11 mouse cellular contexts compared by ENCODE assay signal in the genomic region with DNA sequence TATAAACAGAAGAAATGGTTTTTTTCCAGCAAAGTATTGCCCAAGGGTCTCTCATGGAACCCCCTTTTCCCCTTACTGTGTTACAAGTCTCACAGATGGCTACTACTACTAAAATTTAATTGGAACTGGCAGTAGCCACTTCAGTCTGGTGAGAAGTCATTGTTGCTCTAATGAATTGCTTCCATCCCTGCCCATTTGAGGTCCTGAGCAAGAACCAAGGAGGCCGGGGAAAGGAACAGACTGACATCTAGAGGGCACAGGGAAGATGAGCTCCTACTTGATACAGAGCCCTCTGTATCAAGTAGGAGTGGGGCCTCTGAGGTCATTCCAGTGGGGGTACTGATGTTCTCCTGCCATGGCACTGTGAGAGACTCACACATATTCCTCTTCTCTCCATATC. TPM values are rescaled to one million over a fixed set of nuclear protein-coding genes. Genes with fewer than 3 reads are reported as not detected.
DNase-seq lines count a peak whose midpoint lies in the region; ATAC-seq and TF ChIP-seq lines count a peak whose summit lies in the region.
"Had no signal": no experiment of that assay in that cellular context is flagged by ENCODE, and none has a peak within 500 bp of the region (broad histone marks: within the 10 kb centered on the region; RNA-seq: fewer than 3 reads in every experiment).

No protein-coding gene starts in this region.

- H3K9ac ChIP-seq in lung, embryonic 14.5 days = no peak overlapping the region
- no peak overlapping the region for H3K9ac ChIP-seq in hindbrain, postnatal 0 days (replicated peaks; ENCODE audit: low read length)
- H3K9ac ChIP-seq: embryonic facial prominence, embryonic 12.5 days; heart, embryonic 12.5 days had no signal

- H3K27ac ChIP-seq in lung, embryonic 14.5 days (ENCODE audit: low read depth) = no peak overlapping the region
- no peak overlapping the region for H3K27ac ChIP-seq in hindbrain, postnatal 0 days
- no peak overlapping the region for H3K27ac ChIP-seq in thymus, adult 2 months (ENCODE audit: control insufficient read depth, insufficient read depth, low read length)
- H3K27ac ChIP-seq: embryonic facial prominence, embryonic 12.5 days had no signal

- H3K27me3 ChIP-seq in lung, embryonic 14.5 days (ENCODE audit: insufficient read depth, low read length) = no peaks in the 10 kb centered on the region
- no peaks in the 10 kb centered on the region for H3K27me3 ChIP-seq in hindbrain, postnatal 0 days (ENCODE audit: insufficient read depth, low read length)
- H3K27me3 ChIP-seq in thymus, adult 2 months (ENCODE audit: control insufficient read depth, insufficient read depth, low read length) = no peaks in the 10 kb centered on the region
- H3K27me3 ChIP-seq: embryonic facial prominence, embryonic 12.5 days; heart, embryonic 12.5 days had no signal

- peak; percentile 46 for DNase-seq in embryo, embryonic 10 days (ENCODE audit: low spot score)
- DNase-seq in embryo, embryonic 9.5 days (ENCODE audit: extremely low spot score) = no peak
- DNase-seq in lung, embryonic 14.5 days = peak; percentile 64
- no peak for DNase-seq in lung, postnatal 25 days (ENCODE audit: low spot score)
- DNase-seq in hindbrain, postnatal 0 days (ENCODE audit: low spot score) = peak; percentile 66
- peak; percentile 60 for DNase-seq in retina, postnatal 1 day
- no peak for DNase-seq in thymus, adult 2 months
- no peak for DNase-seq in frontal cortex, postnatal 36 days (ENCODE audit: low spot score in 2 of 2)
- DNase-seq: layer of hippocampus, adult 9-11 months had no signal

- 0 out of 2 replicates have a peak, but pooled peaks have one; percentile 15 for ATAC-seq in lung, embryonic 14.5 days (ENCODE audit: insufficient read depth)
- no peak for ATAC-seq in hindbrain, postnatal 0 days

- no peak for TF ChIP-seq POLR2A in thymus, adult 2 months (IDR thresholded peaks at IDR 0.05; ENCODE audit: control insufficient read depth, extremely low read depth, insufficient read depth, low read length, poor library complexity)

- no peaks in the 10 kb centered on the region for H3K4me1 ChIP-seq in lung, embryonic 14.5 days (ENCODE audit: insufficient read depth)
- H3K4me1 ChIP-seq in hindbrain, postnatal 0 days (ENCODE audit: insufficient read depth, low read length) = no peaks in the 10 kb centered on the region
- H3K4me1 ChIP-seq in thymus, adult 2 months (replicated peaks; ENCODE audit: control insufficient read depth, insufficient read depth, low read length) = no peaks in the 10 kb centered on the region
- H3K4me1 ChIP-seq: embryonic facial prominence, embryonic 12.5 days had no signal

- no peaks in the 10 kb centered on the region for H3K9me3 ChIP-seq in lung, embryonic 14.5 days (ENCODE audit: low read depth, low read length)
- H3K9me3 ChIP-seq in hindbrain, postnatal 0 days (ENCODE audit: low read length) = no peaks in the 10 kb centered on the region
- H3K9me3 ChIP-seq: embryonic facial prominence, embryonic 12.5 days; heart, embryonic 12.5 days had no signal

- WGBS in lung, embryonic 14.5 days = 58% methylated on average over 1 of the region's 1 CpGs
- 36% methylated on average over 1 of the region's 1 CpGs for WGBS in hindbrain, postnatal 0 days
- 84% methylated on average over 1 of the region's 1 CpGs for WGBS in thymus, adult 2 months

- H3K4me3 ChIP-seq in lung, embryonic 14.5 days (ENCODE audit: low read depth, low read length) = no peak overlapping the region
- no peak overlapping the region for H3K4me3 ChIP-seq in hindbrain, postnatal 0 days (ENCODE audit: low read length)
- H3K4me3 ChIP-seq in thymus, adult 2 months (ENCODE audit: control insufficient read depth, insufficient read depth, low read length) = no peak overlapping the region
- H3K4me3 ChIP-seq: embryonic facial prominence, embryonic 12.5 days; heart, embryonic 12.5 days had no signal

- no peaks in the 10 kb centered on the region for H3K36me3 ChIP-seq in lung, embryonic 14.5 days (ENCODE audit: insufficient read depth)
- H3K36me3 ChIP-seq in hindbrain, postnatal 0 days (ENCODE audit: insufficient read depth, low read length) = no peaks in the 10 kb centered on the region
- H3K36me3 ChIP-seq in thymus, adult 2 months (ENCODE audit: control insufficient read depth, insufficient read depth, low read length) = no peaks in the 10 kb centered on the region
- H3K36me3 ChIP-seq: embryonic facial prominence, embryonic 12.5 days had no signal

- no peak overlapping the region for H3K4me2 ChIP-seq in lung, embryonic 14.5 days
- no peak overlapping the region for H3K4me2 ChIP-seq in hindbrain, postnatal 0 days (ENCODE audit: low read depth, low read length)
- H3K4me2 ChIP-seq: embryonic facial prominence, embryonic 12.5 days; heart, embryonic 12.5 days had no signal

- TF ChIP-seq CTCF in lung, embryonic 14.5 days (IDR thresholded peaks at IDR 0.05; ENCODE audit: low read depth) = peak; percentile 58
- peak; percentile 67 for TF ChIP-seq CTCF in hindbrain, postnatal 0 days (IDR thresholded peaks at IDR 0.05; ENCODE audit: low read depth)
- TF ChIP-seq CTCF in thymus, adult 2 months (IDR thresholded peaks at IDR 0.05; ENCODE audit: borderline replicate concordance, control insufficient read depth, extremely low read depth, insufficient read depth, low read length, poor library complexity) = no peak

RNA-seq across cellular contexts. Expression of a gene that starts 47.8 kb away (rescaled TPM):
- 14.6 and 16.1 TPM in 2 replicates for polyA plus RNA-seq in lung, embryonic 14.5 days (2014; fragmentation: Nextera tagmentation; extraction: Ambion mirVana)
- total RNA-seq in hindbrain, postnatal 0 days (2014; rRNA removed) = 1.8 and 6.6 TPM in 2 replicates
- 6.0 and 7.9 TPM in 2 replicates for polyA plus RNA-seq in hindbrain, postnatal 0 days (2015; fragmentation: Nextera tagmentation; extraction: Ambion mirVana)
- 3.6 and 4.0 TPM in 2 replicates for polyA plus RNA-seq in thymus, adult 2 months (2012; rRNA removed)

Comparison
In these comparisons a context has a peak if more than half of its experiments do, and no peak if none do; other contexts are left out.
1. DNase-seq: peak in embryo, embryonic 10 days (single experiment), lung, embryonic 14.5 days (single experiment), hindbrain, postnatal 0 days (single experiment) and retina, postnatal 1 day (single experiment); none in embryo, embryonic 9.5 days (single experiment), lung, postnatal 25 days (single experiment), thymus, adult 2 months (single experiment) and frontal cortex, postnatal 36 days (0 of 2).